Mouse (Mus musculus) liver, embryonic 14 days (tissue): ENCODE results near the gene Fgd4. TPM values are rescaled to one million over a fixed set of nuclear protein-coding genes. Genes with fewer than 3 reads are reported as not detected.

ENCODE experiments used
- polyA plus RNA-seq: library from polyadenylated mRNA; depleted of rRNA; stranded (reverse); fragments of >200 nt; gene quantifications from 2 replicates; pipeline ENCODE4 v1.2.3, GENCODE M21; 2012; rRNA removed

Gene Fgd4
- polyA plus RNA-seq, result 0.71 and 0.88 TPM in 2 replicates

GRCm38 (mm10) chr16:16600461-16600860, at the start of gene Fgd4:
Gene Fgd4, minus strand, starts transcription at chr16:16600549.

Other genes starting within 250 kb of the Fgd4 start
- 16.3 and 18.0 TPM in 2 replicates for gene Dnm1l, start 241.6 kb downstream of the Fgd4 start, polyA plus RNA-seq
- not detected in 2 replicates for gene Olfr19, start 75.9 kb upstream of the Fgd4 start, polyA plus RNA-seq
- 0.02 and 0.03 TPM in 2 replicates for gene Spag6l, start 228.9 kb upstream of the Fgd4 start, polyA plus RNA-seq